Mouse (Mus musculus): Measurements from ENCODE around the gene Dph1. TPM values are rescaled to one million over a fixed set of nuclear protein-coding genes. Genes with fewer than 3 reads are reported as not detected.

Gene Dph1
- polyA plus RNA-seq, 2 experiments = 25.5 to 30.0 TPM

GRCm38 (mm10) chr11:75163379-75163778, 27.7 kb downstream of the Dph1 start:
- Histone ChIP-seq H3K9me3 (ENCODE audit: control insufficient read depth, low read length) (no peaks in the 10 kb centered on the region), H3K4me1 (ENCODE audit: control insufficient read depth, insufficient read depth, low read length) (peaks cover 39% of the 10 kb centered on the region), H3K4me2 (replicated peaks; ENCODE audit: low read depth, low read length, severe bottlenecking) (peak overlapping the region; percentile 85), H3K27ac (replicated peaks; ENCODE audit: low read depth, low read length) (peak overlapping the region; percentile 19; the same call in 1 of the 2 replicates), H3K36me3 (ENCODE audit: control insufficient read depth, insufficient read depth, low read length) (peaks cover 83% of the 10 kb centered on the region), H3K9ac (ENCODE audit: low read depth, low read length, severe bottlenecking) (peak overlapping the region; percentile 82), H3K4me3 (replicated peaks; ENCODE audit: low read length) (peak overlapping the region; percentile 59; the same call in 1 of the 2 replicates), H3K27me3 (ENCODE audit: control insufficient read depth, insufficient read depth, low read length) (peaks cover 39% of the 10 kb centered on the region)
- no peak for TF ChIP-seq POLR2A (IDR thresholded peaks at IDR 0.05; ENCODE audit: borderline replicate concordance, extremely low read depth, insufficient read depth, insufficient read length)
- ATAC-seq (ENCODE audit: low FRiP score, low read depth) (no peak), DNase-seq (ENCODE audit: low spot score) (no peak)
- 76% methylated on average over 6 of the region's 6 CpGs for WGBS

DNA sequence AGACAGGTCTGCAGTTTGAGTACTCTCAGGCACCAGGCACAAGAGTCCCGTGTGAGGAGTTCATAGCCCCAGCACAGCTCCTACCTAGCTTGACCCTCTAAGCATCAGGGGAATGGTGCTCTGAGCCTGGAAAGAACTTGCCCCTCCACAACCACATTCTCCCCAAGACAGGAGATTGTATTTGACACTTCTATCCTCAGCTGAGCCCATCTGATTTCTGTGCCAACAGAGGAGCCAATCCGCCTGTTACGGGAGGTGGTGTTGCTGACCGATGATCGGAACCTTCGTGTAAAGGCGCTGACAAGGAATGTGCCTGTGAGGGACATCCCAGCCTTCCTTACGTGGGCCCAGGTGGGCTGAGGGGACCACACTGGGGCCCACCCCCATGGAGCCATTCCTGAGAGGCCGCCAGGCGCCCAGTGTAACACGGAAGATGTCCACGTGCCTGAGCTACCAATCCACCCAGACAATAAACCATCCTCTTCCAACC, 28.4 kb downstream of the Dph1 start:
- no peak for TF ChIP-seq POLR2A (IDR thresholded peaks at IDR 0.05; ENCODE audit: borderline replicate concordance, extremely low read depth, insufficient read depth, insufficient read length)
- H3K4me2 ChIP-seq (replicated peaks; ENCODE audit: low read depth, low read length, severe bottlenecking) = 0 out of 2 replicates have a peak overlapping the region, but pooled peaks have one; percentile 7
- H3K27me3 ChIP-seq (ENCODE audit: control insufficient read depth, insufficient read depth, low read length) = peaks cover 32% of the 10 kb centered on the region
- H3K9me3 ChIP-seq (ENCODE audit: control insufficient read depth, low read length) = no peaks in the 10 kb centered on the region
- DNase-seq (ENCODE audit: low spot score) = no peak
- H3K27ac ChIP-seq (replicated peaks; ENCODE audit: low read depth, low read length) = no peak overlapping the region
- peaks cover 39% of the 10 kb centered on the region for H3K4me1 ChIP-seq (ENCODE audit: control insufficient read depth, insufficient read depth, low read length)
- no peak overlapping the region for H3K4me3 ChIP-seq (replicated peaks; ENCODE audit: low read length)
- H3K36me3 ChIP-seq (ENCODE audit: control insufficient read depth, insufficient read depth, low read length) = peaks cover 83% of the 10 kb centered on the region
- ATAC-seq (ENCODE audit: low FRiP score, low read depth) = no peak
- 0 out of 2 replicates have a peak overlapping the region, but pooled peaks have one; percentile 82 for H3K9ac ChIP-seq (ENCODE audit: low read depth, low read length, severe bottlenecking)
- 90% methylated on average over 12 of the region's 12 CpGs for WGBS

DNA sequence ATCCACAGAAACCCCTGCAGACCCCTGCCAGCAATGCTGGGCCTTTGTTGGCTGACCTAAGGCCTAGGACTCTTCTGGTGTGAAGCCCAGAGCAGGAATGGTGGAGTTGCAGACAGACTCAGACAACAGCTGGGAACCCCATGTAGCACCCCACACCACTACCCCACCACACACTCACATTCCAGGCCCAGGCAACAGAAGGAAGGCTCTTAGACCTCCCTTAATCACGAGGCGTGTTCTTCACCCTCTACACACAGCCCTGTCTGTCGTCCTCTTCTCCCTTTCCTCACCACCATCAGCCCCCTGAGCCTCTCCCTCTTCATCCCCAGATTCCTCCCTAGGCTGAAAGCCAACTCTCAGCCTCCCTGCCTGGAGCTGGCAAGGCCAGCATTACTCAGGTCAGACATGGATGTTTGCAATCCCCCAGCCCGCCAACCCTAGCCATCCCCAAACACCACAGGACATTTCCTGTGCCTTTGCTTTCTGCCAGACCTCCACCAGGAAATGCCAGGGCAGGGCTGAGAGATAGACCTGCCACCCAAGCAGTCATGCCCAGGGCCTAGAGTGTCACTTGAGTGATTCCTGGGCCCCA, 29.5 kb downstream of the Dph1 start:
- no peak for TF ChIP-seq POLR2A (IDR thresholded peaks at IDR 0.05; ENCODE audit: borderline replicate concordance, extremely low read depth, insufficient read depth, insufficient read length)
- Histone ChIP-seq H3K4me3 (replicated peaks; ENCODE audit: low read length) (no peak overlapping the region), H3K4me2 (replicated peaks; ENCODE audit: low read depth, low read length, severe bottlenecking) (no peak overlapping the region), H3K27ac (replicated peaks; ENCODE audit: low read depth, low read length) (peak overlapping the region; percentile 21; the same call in 1 of the 2 replicates), H3K36me3 (ENCODE audit: control insufficient read depth, insufficient read depth, low read length) (peaks cover 73% of the 10 kb centered on the region), H3K27me3 (ENCODE audit: control insufficient read depth, insufficient read depth, low read length) (peaks cover 22% of the 10 kb centered on the region), H3K9ac (ENCODE audit: low read depth, low read length, severe bottlenecking) (no peak overlapping the region), H3K4me1 (ENCODE audit: control insufficient read depth, insufficient read depth, low read length) (peaks cover 43% of the 10 kb centered on the region), H3K9me3 (ENCODE audit: control insufficient read depth, low read length) (no peaks in the 10 kb centered on the region)
- 54% methylated on average over 4 of the region's 4 CpGs for WGBS
- no peak for DNase-seq (ENCODE audit: low spot score)
- ATAC-seq (ENCODE audit: low FRiP score, low read depth) = no peak

GRCm38 (mm10) chr11:75160954-75161353, 30.1 kb downstream of the Dph1 start:
- no peak for DNase-seq (ENCODE audit: low spot score)
- Histone ChIP-seq H3K9ac (ENCODE audit: low read depth, low read length, severe bottlenecking) (no peak overlapping the region), H3K4me1 (ENCODE audit: control insufficient read depth, insufficient read depth, low read length) (peaks cover 42% of the 10 kb centered on the region), H3K4me3 (replicated peaks; ENCODE audit: low read length) (no peak overlapping the region), H3K4me2 (replicated peaks; ENCODE audit: low read depth, low read length, severe bottlenecking) (no peak overlapping the region), H3K36me3 (ENCODE audit: control insufficient read depth, insufficient read depth, low read length) (peaks cover 68% of the 10 kb centered on the region), H3K9me3 (ENCODE audit: control insufficient read depth, low read length) (no peaks in the 10 kb centered on the region), H3K27me3 (ENCODE audit: control insufficient read depth, insufficient read depth, low read length) (peaks cover 17% of the 10 kb centered on the region), H3K27ac (replicated peaks; ENCODE audit: low read depth, low read length) (peak overlapping the region; percentile 21; the same call in 1 of the 2 replicates)
- 86% methylated on average over 7 of the region's 7 CpGs for WGBS
- ATAC-seq (ENCODE audit: low FRiP score, low read depth) = no peak
- no peak for TF ChIP-seq POLR2A (IDR thresholded peaks at IDR 0.05; ENCODE audit: borderline replicate concordance, extremely low read depth, insufficient read depth, insufficient read length)

DNA sequence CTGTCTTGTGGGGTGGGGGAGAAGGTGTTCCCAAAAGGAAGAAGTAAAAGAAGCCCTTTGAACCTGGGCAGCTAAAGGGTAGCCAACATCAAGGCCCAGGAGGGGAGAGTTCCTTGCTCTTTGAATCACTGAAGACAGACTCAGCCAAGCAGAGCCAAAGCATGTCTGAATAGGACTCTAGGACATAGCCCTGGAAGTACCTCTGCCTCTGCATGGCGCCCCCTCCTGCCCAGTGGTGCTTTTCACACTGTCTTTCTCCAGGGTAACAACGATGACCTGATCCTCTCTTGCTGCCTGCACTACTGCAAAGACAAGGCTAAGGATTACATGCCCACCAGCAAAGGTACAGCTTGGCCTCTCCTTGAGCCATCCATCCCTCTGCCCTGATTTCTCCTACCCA, 31.5 kb downstream of the Dph1 start:
- Histone ChIP-seq H3K4me1 (ENCODE audit: control insufficient read depth, insufficient read depth, low read length) (peaks cover 36% of the 10 kb centered on the region), H3K4me2 (replicated peaks; ENCODE audit: low read depth, low read length, severe bottlenecking) (no peak overlapping the region), H3K9ac (ENCODE audit: low read depth, low read length, severe bottlenecking) (no peak overlapping the region), H3K27ac (replicated peaks; ENCODE audit: low read depth, low read length) (no peak overlapping the region), H3K36me3 (ENCODE audit: control insufficient read depth, insufficient read depth, low read length) (peaks cover 54% of the 10 kb centered on the region), H3K27me3 (ENCODE audit: control insufficient read depth, insufficient read depth, low read length) (peaks cover 3% of the 10 kb centered on the region), H3K4me3 (replicated peaks; ENCODE audit: low read length) (no peak overlapping the region), H3K9me3 (ENCODE audit: control insufficient read depth, low read length) (no peaks in the 10 kb centered on the region)
- peak; percentile 6; the same call in 1 of the 2 replicates for ATAC-seq (ENCODE audit: low FRiP score, low read depth)
- DNase-seq (ENCODE audit: low spot score) = no peak
- TF ChIP-seq POLR2A (IDR thresholded peaks at IDR 0.05; ENCODE audit: borderline replicate concordance, extremely low read depth, insufficient read depth, insufficient read length) = no peak
- WGBS = 70% methylated on average over 2 of the region's 2 CpGs
